Mouse (Mus musculus): Measurements from ENCODE around the gene Srbd1.

Srbd1 gene

GRCm38 (mm10) chr17:86145079-86145951 lies at the start of gene Srbd1:
Gene Srbd1, minus strand, starts transcription at chr17:86145175.
- in situ Hi-C loops (cut with MboI; ENCODE audit: unreplicated experiment in 2 of 2): loop anchor here (10.0 to 25.0 kb wide), 3 partner anchors 759 to 1833 kb away; partner anchors contain the start of gene Mcfd2 (in 2 of the 2)

GRCm38 (mm10) chr17:86193979-86194378 lies 49.0 kb upstream of the Srbd1 start:
- in situ Hi-C loops (cut with MboI; ENCODE audit: unreplicated experiment in 2 of 2): no loop called here

- in situ Hi-C loops (cut with MboI; ENCODE audit: unreplicated experiment in 2 of 2): no loop called here
Measured at GRCm38 (mm10) chr17:86187777-86188176, 42.8 kb upstream of the Srbd1 start.

GRCm38 (mm10) chr17:86185584-86185983 lies 40.6 kb upstream of the Srbd1 start:
- in situ Hi-C loops (cut with MboI; ENCODE audit: unreplicated experiment in 2 of 2): no loop called here

GRCm38 (mm10) chr17:86184552-86185209 lies 39.7 kb upstream of the Srbd1 start:
- in situ Hi-C loops (cut with MboI; ENCODE audit: unreplicated experiment in 2 of 2): no loop called here

GRCm38 (mm10) chr17:86183788-86184187 lies 38.8 kb upstream of the Srbd1 start:
- in situ Hi-C loops (cut with MboI; ENCODE audit: unreplicated experiment in 2 of 2): no loop called here

- in situ Hi-C loops (cut with MboI; ENCODE audit: unreplicated experiment in 2 of 2): no loop called here
Measured at GRCm38 (mm10) chr17:86176722-86177121, 31.7 kb upstream of the Srbd1 start.

- in situ Hi-C loops (cut with MboI; ENCODE audit: unreplicated experiment in 2 of 2): no loop called here
Measured at GRCm38 (mm10) chr17:86175516-86175915, 30.5 kb upstream of the Srbd1 start.

- in situ Hi-C loops (cut with MboI; ENCODE audit: unreplicated experiment in 2 of 2): no loop called here
Measured at GRCm38 (mm10) chr17:86170164-86170958, 25.4 kb upstream of the Srbd1 start.

- in situ Hi-C loops (cut with MboI; ENCODE audit: unreplicated experiment in 2 of 2): loop anchor here (5.0 kb wide), 4 partner anchors 38 to 278 kb away; no protein-coding TSS in a partner anchor
Measured at GRCm38 (mm10) chr17:86169092-86169491, 24.1 kb upstream of the Srbd1 start.

GRCm38 (mm10) chr17:86168231-86168981 lies 23.4 kb upstream of the Srbd1 start:
- in situ Hi-C loops (cut with MboI; ENCODE audit: unreplicated experiment in 2 of 2): loop anchor here (5.0 kb wide), 4 partner anchors 39 to 279 kb away; no protein-coding TSS in a partner anchor

GRCm38 (mm10) chr17:86167320-86168230 lies 22.6 kb upstream of the Srbd1 start, which contains the start of gene Prkce:
Gene Prkce, plus strand, starts transcription at chr17:86167785.
- in situ Hi-C loops (cut with MboI; ENCODE audit: unreplicated experiment in 2 of 2): loop anchor here (5.0 kb wide), 4 partner anchors 40 to 280 kb away; no protein-coding TSS in a partner anchor

- in situ Hi-C loops (cut with MboI; ENCODE audit: unreplicated experiment in 2 of 2): loop anchor here (5.0 kb wide), 4 partner anchors 41 to 281 kb away; no protein-coding TSS in a partner anchor
Measured at GRCm38 (mm10) chr17:86166567-86167319, 21.8 kb upstream of the Srbd1 start.

- in situ Hi-C loops (cut with MboI; ENCODE audit: unreplicated experiment in 2 of 2): loop anchor here (5.0 kb wide), 4 partner anchors 41 to 281 kb away; no protein-coding TSS in a partner anchor
Measured at GRCm38 (mm10) chr17:86166051-86166566, 21.1 kb upstream of the Srbd1 start.

- in situ Hi-C loops (cut with MboI; ENCODE audit: unreplicated experiment in 2 of 2): loop anchor here in 1 of 2 experiments (5.0 kb wide), 2 partner anchors 278 to 308 kb away; no protein-coding TSS in a partner anchor
Measured at GRCm38 (mm10) chr17:86164416-86164815, 19.4 kb upstream of the Srbd1 start.

- in situ Hi-C loops (cut with MboI; ENCODE audit: unreplicated experiment in 2 of 2): loop anchor here in 1 of 2 experiments (5.0 kb wide), 2 partner anchors 280 to 310 kb away; no protein-coding TSS in a partner anchor
Measured at GRCm38 (mm10) chr17:86162672-86163071, 17.7 kb upstream of the Srbd1 start.

GRCm38 (mm10) chr17:86156999-86157398 lies 12.0 kb upstream of the Srbd1 start:
- in situ Hi-C loops (cut with MboI; ENCODE audit: unreplicated experiment in 2 of 2): loop anchor here (10.0 kb wide), 2 partner anchors 658 to 748 kb away; no protein-coding TSS in a partner anchor
